Mouse (Mus musculus): Measurements from ENCODE around the gene Washc4. TPM values are rescaled to one million over a fixed set of nuclear protein-coding genes. Genes with fewer than 3 reads are reported as not detected.

Washc4 gene
- polyA plus RNA-seq, 1 experiment from 2014 or later: 43.4 TPM

DNA sequence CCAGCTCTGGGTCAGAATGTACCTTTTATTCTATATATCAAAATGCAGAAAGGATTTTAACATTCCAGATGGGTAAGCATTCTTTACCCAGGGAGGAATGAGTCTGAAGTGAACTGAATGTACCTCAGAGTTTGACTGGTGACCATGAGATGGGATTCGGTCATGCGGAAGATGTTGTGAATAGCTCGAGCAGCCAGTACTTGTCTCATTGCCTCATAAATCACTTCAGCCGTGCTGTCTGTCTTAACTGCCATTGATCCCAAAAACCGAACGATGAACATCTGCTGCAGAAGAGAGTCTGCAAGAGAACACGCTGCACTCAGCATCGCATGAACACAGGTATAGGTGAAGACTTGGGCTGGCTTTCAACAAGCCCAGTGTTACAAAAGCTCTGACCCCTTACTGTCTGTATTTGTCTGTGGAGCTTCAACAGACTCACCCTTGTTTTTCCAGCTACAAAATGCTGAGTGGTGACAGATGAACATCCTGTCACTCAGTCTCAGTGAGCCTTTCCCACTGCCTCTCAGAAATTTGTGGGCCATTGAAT lies 62.2 kb downstream of the Washc4 start:
- WGBS: 81% methylated on average over 8 of the region's 8 CpGs
- peaks cover 79% of the 10 kb centered on the region for H3K36me3 ChIP-seq
- H3K4me3 ChIP-seq: no peak overlapping the region
- ATAC-seq (ENCODE audit: low FRiP score, low read depth): no peak
- H3K27ac ChIP-seq: no peak overlapping the region
- no peak overlapping the region for H3K9ac ChIP-seq
- H3K9me3 ChIP-seq: no peaks in the 10 kb centered on the region
- H3K27me3 ChIP-seq: no peaks in the 10 kb centered on the region
- no peak overlapping the region for H3K4me2 ChIP-seq (replicated peaks)
- H3K4me1 ChIP-seq: no peaks in the 10 kb centered on the region

DNA sequence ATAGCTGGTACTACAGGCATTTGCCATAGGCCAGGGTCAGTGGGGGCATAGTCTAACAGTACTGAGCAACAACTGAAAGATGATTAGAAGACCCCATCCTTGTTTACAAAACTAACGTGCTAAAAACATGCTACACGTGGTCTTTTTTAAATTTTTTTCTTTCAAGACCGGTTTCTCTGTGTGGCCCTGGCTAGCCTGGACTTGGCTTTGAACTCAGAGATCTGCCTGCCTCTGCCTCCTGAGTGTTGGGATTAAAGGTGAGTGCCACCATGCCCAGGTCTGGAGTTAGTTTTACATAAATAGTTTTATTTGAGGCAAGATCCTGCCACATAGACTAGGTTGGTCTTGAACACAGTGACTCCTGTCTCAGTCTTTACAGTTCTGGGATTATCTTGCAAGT lies 63.6 kb downstream of the Washc4 start:
- no peak for ATAC-seq (ENCODE audit: low FRiP score, low read depth)
- 90% methylated on average over 3 of the region's 3 CpGs for WGBS
- H3K9me3 ChIP-seq: no peaks in the 10 kb centered on the region
- H3K4me3 ChIP-seq: no peak overlapping the region
- peaks cover 79% of the 10 kb centered on the region for H3K36me3 ChIP-seq
- no peaks in the 10 kb centered on the region for H3K27me3 ChIP-seq
- no peak overlapping the region for H3K9ac ChIP-seq
- H3K4me2 ChIP-seq (replicated peaks): no peak overlapping the region
- no peak overlapping the region for H3K27ac ChIP-seq
- H3K4me1 ChIP-seq: no peaks in the 10 kb centered on the region

DNA sequence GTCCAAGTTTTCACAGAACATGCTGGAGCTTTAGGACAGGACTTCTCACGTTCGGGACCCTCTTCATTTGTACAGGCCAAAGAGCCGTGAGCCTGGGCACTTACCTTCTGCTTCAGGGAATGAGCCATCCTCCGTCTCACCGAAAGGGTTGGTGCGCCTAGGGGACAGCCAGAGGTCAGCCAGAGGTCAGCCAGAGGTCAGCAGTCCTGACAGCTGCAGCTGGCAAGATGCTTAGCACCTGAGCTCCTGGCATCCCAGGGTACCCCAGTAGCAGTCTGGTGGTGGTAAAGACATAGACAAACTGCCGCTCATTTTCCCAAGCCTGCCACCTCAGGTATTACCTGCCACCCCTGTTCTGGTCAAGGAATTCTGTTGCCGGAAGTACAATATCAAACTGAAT lies 65.0 kb downstream of the Washc4 start:
- H3K27ac ChIP-seq: no peak overlapping the region
- no peak overlapping the region for H3K9ac ChIP-seq
- H3K4me1 ChIP-seq: no peaks in the 10 kb centered on the region
- H3K4me2 ChIP-seq (replicated peaks): no peak overlapping the region
- no peak for ATAC-seq (ENCODE audit: low FRiP score, low read depth)
- no peaks in the 10 kb centered on the region for H3K27me3 ChIP-seq
- peaks cover 84% of the 10 kb centered on the region for H3K36me3 ChIP-seq
- no peaks in the 10 kb centered on the region for H3K9me3 ChIP-seq
- WGBS: 81% methylated on average over 8 of the region's 8 CpGs
- H3K4me3 ChIP-seq: no peak overlapping the region

DNA sequence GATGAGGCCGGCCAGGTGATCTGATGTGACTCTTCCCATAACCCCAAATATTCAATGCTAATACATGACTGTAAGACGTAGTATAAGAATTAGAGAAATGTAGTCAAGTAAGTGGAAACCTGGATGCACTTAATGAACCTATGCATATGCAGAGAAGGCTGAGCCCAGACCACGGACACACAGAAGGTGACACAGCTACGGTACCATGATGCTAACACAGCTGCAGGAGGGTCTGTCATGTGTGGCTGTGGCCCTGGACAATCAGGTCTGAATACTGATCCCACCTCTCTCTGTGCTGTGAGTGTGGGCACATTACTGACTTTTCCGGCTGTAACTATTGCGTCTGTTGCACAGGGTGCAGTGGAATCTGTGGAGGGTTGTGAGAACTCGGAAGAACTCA lies 67.0 kb downstream of the Washc4 start:
- Histone ChIP-seq H3K4me3 (no peak overlapping the region), H3K27ac (no peak overlapping the region), H3K4me2 (replicated peaks) (no peak overlapping the region), H3K36me3 (peaks cover 80% of the 10 kb centered on the region), H3K4me1 (no peaks in the 10 kb centered on the region), H3K9ac (no peak overlapping the region), H3K27me3 (no peaks in the 10 kb centered on the region), H3K9me3 (no peaks in the 10 kb centered on the region)
- WGBS: 94% methylated on average over 7 of the region's 7 CpGs
- ATAC-seq (ENCODE audit: low FRiP score, low read depth): no peak

DNA sequence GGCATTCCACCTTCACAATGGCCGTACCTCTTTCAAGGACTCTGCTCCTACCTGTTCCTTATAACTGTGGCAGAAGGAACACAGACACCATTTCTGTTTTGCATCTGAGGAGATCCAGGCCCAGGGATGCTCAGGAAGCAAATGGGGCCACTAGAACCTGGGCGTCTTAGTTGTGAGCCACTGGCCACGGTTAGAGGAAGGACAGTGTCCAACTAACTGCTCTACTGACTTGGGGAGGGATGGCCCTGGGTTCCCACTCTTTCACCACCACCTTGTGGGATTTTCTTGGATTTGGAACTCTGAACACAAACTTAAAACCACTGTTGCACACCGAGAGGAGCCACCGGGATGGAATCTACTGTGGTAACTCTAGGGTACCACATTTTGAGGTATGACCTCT lies 68.3 kb downstream of the Washc4 start:
- H3K27me3 ChIP-seq: no peaks in the 10 kb centered on the region
- ATAC-seq (ENCODE audit: low FRiP score, low read depth): no peak
- 91% methylated on average over 5 of the region's 5 CpGs for WGBS

DNA sequence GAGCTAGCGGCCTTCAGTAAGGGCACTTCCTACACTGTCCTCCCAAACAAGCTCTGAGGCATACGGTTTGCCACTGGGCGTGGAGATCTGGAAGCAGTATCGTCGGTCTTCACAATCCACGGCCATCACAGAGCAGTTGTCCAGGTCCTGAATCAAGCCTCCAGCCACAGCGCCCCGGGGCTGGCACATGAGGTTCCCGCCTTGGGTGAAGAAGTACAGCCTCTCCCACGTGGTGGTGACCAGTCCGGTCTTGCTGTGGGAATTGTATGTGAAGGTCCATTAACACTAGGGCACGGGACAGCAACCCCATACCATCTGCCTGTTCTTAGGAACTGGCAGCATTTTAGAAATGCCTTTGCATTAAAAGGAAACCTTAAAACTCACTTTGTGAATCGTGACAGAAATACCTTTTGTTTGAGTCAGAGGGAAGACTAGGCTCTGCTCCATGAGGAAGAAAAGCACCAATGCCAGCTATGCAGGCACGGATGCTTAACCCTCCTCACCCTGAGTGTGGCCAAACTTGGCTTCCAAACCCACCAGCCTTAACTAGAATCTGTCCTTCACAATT lies 69.2 kb downstream of the Washc4 start:
- Histone ChIP-seq H3K4me2 (replicated peaks) (no peak overlapping the region), H3K27ac (no peak overlapping the region), H3K9me3 (no peaks in the 10 kb centered on the region), H3K36me3 (peaks cover 81% of the 10 kb centered on the region), H3K27me3 (no peaks in the 10 kb centered on the region), H3K9ac (no peak overlapping the region), H3K4me3 (no peak overlapping the region), H3K4me1 (no peaks in the 10 kb centered on the region)
- no peak for ATAC-seq (ENCODE audit: low FRiP score, low read depth)
- whole genome bisulfite sequencing: 92% methylated on average over 14 of the region's 14 CpGs

More for the DNA sequence above, 68.3 kb downstream of the Washc4 start:
- no peak overlapping the region for H3K4me2 ChIP-seq (replicated peaks)
- H3K36me3 ChIP-seq: peaks cover 85% of the 10 kb centered on the region
- H3K4me3 ChIP-seq: no peak overlapping the region
- no peak overlapping the region for H3K9ac ChIP-seq
- no peaks in the 10 kb centered on the region for H3K4me1 ChIP-seq
- H3K27ac ChIP-seq: no peak overlapping the region
- H3K9me3 ChIP-seq: no peaks in the 10 kb centered on the region

DNA sequence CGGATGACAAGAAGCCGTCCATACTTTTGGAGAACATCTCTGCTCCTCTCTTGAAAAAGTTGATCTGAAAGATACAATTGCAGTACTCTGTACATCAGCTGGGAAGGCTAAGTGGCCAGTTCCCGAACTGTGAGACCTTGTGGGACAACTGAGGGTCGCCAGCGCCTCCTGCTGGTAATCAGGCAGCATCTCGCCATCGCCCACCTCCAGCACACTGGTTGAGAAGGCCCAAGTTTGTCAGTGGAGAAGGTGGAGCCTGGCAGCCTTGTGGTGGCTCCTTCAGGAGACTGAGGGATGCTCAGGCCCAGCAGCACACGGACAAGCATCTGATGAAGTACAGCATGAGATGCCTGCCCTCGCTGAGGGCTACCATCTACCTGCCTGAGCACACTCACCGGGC lies 73.8 kb downstream of the Washc4 start:
- H3K36me3 ChIP-seq: peaks cover 67% of the 10 kb centered on the region

DNA sequence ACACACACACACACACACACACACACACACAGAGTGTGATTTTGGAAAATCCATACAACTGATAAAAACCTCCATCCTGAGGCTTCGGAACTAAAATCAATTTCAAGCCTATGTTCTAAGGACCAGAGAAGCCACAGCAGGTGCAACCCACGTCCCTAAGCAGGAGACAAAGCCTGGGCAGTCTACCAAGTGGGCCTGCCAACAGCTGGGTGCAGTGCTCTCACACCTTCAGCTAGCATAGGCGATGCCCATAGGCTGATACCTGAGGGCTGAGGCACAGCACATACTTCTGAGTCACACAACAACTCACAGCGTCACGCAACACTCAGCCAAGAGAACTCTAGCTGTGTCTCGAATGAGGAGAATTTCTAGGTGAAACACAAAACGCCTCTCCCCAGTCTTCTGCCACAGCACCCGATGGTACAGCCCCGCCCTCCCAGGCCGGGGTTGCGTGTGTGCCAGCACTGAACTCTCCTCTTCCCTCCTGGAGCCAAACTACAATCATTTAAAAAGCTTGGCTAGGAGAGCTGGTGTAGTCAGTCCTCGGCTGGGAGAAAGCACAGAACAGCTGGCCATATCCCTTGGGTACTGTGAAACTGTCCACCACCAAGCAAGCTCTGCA lies 75.4 kb downstream of the Washc4 start:
- Histone ChIP-seq H3K9ac (no peak overlapping the region), H3K36me3 (peaks cover 63% of the 10 kb centered on the region), H3K4me2 (replicated peaks) (no peak overlapping the region), H3K27ac (no peak overlapping the region), H3K4me3 (no peak overlapping the region), H3K4me1 (0 out of 2 replicates have a peak, but pooled peaks cover 4% of the 10 kb centered on the region), H3K27me3 (no peaks in the 10 kb centered on the region), H3K9me3 (no peaks in the 10 kb centered on the region)
- ATAC-seq (ENCODE audit: low FRiP score, low read depth): 0 out of 2 replicates have a peak, but pooled peaks have one; percentile 5
- 83% methylated on average over 12 of the region's 12 CpGs for WGBS

More for the DNA sequence above, 73.8 kb downstream of the Washc4 start:
- H3K4me3 ChIP-seq: no peak overlapping the region
- no peak overlapping the region for H3K27ac ChIP-seq
- WGBS: 56% methylated on average over 10 of the region's 10 CpGs
- no peak for ATAC-seq (ENCODE audit: low FRiP score, low read depth)
- H3K9me3 ChIP-seq: no peaks in the 10 kb centered on the region
- 0 out of 2 replicates have a peak, but pooled peaks cover 4% of the 10 kb centered on the region for H3K4me1 ChIP-seq
- H3K4me2 ChIP-seq (replicated peaks): no peak overlapping the region
- no peak overlapping the region for H3K9ac ChIP-seq
- no peaks in the 10 kb centered on the region for H3K27me3 ChIP-seq

DNA sequence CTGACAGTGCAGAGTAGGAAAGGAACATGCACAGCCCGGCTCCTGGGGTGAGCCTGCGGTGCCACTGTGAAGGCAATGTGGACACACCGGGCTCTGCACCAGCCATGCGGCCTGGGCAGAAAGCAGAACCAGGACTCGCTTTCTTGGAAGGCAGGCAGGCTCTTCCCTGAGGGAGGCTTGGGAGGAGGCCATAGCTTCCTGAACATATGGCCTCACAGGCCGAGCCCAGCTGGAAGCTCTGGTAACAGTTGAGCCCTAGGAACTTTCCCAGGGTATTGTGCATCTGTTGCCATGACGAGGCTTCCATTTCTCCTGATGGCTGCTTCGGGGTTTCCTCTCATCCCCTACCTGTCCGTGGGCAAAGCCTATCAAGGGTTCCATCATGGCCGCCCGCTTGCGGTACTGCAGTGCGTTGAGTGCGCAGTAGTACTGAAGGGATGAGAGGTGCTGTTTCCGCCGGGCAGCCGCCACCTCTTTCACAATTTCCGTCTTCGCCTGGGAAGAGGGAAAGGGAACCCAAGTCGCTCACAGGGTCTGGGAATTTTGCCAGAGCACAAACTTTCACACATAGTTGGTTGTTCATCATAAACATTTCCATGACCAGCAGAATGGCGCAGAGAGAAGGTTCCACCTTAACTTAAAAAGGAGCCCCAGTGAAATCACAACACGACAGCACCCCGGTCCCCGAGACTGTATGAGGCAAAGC lies 77.0 kb downstream of the Washc4 start:
- Histone ChIP-seq H3K9me3 (no peaks in the 10 kb centered on the region), H3K4me1 (0 out of 2 replicates have a peak, but pooled peaks cover 4% of the 10 kb centered on the region), H3K27ac (no peak overlapping the region), H3K36me3 (peaks cover 73% of the 10 kb centered on the region), H3K4me2 (replicated peaks) (no peak overlapping the region), H3K9ac (no peak overlapping the region), H3K4me3 (no peak overlapping the region), H3K27me3 (no peaks in the 10 kb centered on the region)
- WGBS: 84% methylated on average over 24 of the region's 24 CpGs
- ATAC-seq (ENCODE audit: low FRiP score, low read depth): no peak

DNA sequence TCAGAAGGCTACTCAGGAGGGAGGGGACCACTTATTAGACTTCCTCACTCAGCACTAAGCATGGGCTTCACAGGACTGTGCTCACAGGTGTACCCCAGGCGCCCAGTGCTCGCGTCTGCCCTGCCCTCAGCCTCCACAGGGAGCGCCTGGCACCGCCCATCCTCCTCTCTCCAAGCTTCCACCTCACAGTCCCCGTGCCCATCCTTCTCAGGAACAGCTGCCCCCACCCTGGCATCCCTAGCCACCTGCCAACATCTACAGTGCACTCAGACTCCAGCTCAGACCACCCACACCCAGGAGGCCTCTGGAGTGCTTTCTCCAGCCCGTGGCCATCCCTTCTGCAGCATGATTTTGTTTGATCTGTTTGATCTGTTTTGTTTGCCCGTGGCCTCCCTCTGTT lies 80.5 kb downstream of the Washc4 start:
- Histone ChIP-seq H3K4me1 (0 out of 2 replicates have a peak, but pooled peaks cover 2% of the 10 kb centered on the region), H3K9me3 (no peaks in the 10 kb centered on the region), H3K4me2 (replicated peaks) (no peak overlapping the region), H3K27ac (no peak overlapping the region), H3K36me3 (peaks cover 79% of the 10 kb centered on the region), H3K4me3 (no peak overlapping the region), H3K9ac (no peak overlapping the region), H3K27me3 (no peaks in the 10 kb centered on the region)
- ATAC-seq (ENCODE audit: low FRiP score, low read depth): no peak
- 83% methylated on average over 8 of the region's 8 CpGs for WGBS

DNA sequence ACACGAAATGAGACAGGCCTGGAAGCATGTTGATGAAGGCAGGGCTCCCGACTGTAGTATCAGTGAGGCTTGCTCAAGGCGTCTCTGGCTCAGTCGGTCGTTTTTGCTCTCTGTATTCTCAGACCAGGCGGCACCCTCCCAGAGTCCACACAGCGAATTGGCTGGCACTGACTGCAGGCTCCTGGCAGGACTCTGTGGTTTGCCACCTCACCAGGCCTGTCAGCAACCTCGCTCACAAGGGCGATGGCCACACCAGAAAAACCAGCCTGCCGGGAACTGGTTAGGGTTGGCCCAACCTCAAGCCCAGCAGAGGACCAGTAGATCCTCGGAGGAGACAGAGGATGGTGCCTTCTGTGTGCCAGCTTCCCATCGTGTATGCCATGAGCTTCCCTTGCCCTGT lies 81.3 kb downstream of the Washc4 start:
- H3K27me3 ChIP-seq: no peaks in the 10 kb centered on the region
- no peak overlapping the region for H3K9ac ChIP-seq
- ATAC-seq (ENCODE audit: low FRiP score, low read depth): no peak
- no peaks in the 10 kb centered on the region for H3K4me1 ChIP-seq
- 90% methylated on average over 12 of the region's 12 CpGs for WGBS
- no peak overlapping the region for H3K27ac ChIP-seq
- H3K4me3 ChIP-seq: no peak overlapping the region
- H3K9me3 ChIP-seq: no peaks in the 10 kb centered on the region
- no peak overlapping the region for H3K4me2 ChIP-seq (replicated peaks)
- peaks cover 81% of the 10 kb centered on the region for H3K36me3 ChIP-seq

DNA sequence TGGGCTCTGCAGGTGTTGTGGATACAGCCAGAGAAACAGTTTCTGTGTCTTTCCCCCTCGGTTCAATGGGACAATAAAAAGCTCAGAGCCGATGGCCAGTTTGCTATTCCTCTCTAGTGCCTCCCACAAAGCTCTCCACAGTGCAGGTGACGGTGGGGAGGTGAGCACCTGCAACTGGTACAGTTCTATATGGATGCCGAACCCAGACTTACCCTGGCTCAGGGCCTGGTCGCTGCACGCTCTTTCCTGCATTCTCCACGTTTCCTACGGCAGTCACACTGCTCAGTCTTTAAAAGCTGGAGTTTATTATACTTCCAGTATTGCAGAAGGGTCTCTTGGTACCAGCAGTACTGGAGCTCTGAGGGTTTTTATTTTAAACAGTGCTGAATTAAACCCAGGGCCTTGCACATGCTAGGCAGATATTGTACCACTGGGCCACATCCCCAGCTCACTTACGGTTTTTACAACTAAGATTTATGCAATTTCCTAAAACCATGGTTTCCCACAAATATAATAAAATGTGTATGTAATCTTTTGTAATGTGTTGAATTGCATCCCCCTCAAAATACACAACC lies 83.6 kb downstream of the Washc4 start:
- Histone ChIP-seq H3K27me3 (no peaks in the 10 kb centered on the region), H3K4me2 (replicated peaks) (no peak overlapping the region), H3K36me3 (peaks cover 69% of the 10 kb centered on the region), H3K4me1 (no peaks in the 10 kb centered on the region), H3K9me3 (no peaks in the 10 kb centered on the region), H3K27ac (no peak overlapping the region), H3K4me3 (no peak overlapping the region), H3K9ac (no peak overlapping the region)
- 76% methylated on average over 9 of the region's 9 CpGs for WGBS
- peak; percentile 70; the same call in 1 of the 2 replicates for ATAC-seq (ENCODE audit: low FRiP score, low read depth)

Data from limb, embryonic 13.5 days (tissue).